Mouse (Mus musculus) heart, postnatal 25 days (tissue): ENCODE measurements around the gene Mapk14. TPM values are rescaled to one million over a fixed set of nuclear protein-coding genes. Genes with fewer than 3 reads are reported as not detected.
"Not testable (repeated sequence)": the region's sequence is repeated elsewhere in the genome, so short reads cannot be mapped to it uniquely, and the experiment has no call there.

Source experiments
- DNase-seq: peaks from one replicate; pipeline ENCODE4 v3.0.0; 2022; ENCODE audit warnings: low spot score
- intact Hi-C: fragments of 180-260 bp; cut with DNase I; formaldehyde crosslinking; loops from one replicate; pipeline ENCODE4 v1.15.1; 2025
- total RNA-seq, 2 experiments: library from RNA; stranded (reverse); gene quantifications; 2 replicates each; pipeline ENCODE4 v1.2.3; 2021

Gene Mapk14
- total RNA-seq, 2 experiments from 2014 or later: 55.0 to 55.8 TPM

- DNase-seq: no peak
- intact Hi-C loops: no loop called here
Observed at GRCm38 (mm10) chr17:28771289-28771688, 80.2 kb downstream of the Mapk14 start.

GRCm38 (mm10) chr17:28774303-28774702 lies 83.2 kb downstream of the Mapk14 start:
- intact Hi-C loops, DNase-seq: not testable (repeated sequence)

GRCm38 (mm10) chr17:28775161-28775560 lies 84.0 kb downstream of the Mapk14 start:
- intact Hi-C loops: no loop called here
- DNase-seq: no peak

GRCm38 (mm10) chr17:28776817-28777216 lies 85.7 kb downstream of the Mapk14 start:
- intact Hi-C loops: no loop called here
- DNase-seq: no peak

- no peak for DNase-seq
- intact Hi-C loops: no loop called here
Observed at GRCm38 (mm10) chr17:28777231-28778005, 86.3 kb downstream of the Mapk14 start.

- DNase-seq: no peak
- intact Hi-C loops: no loop called here
Observed at GRCm38 (mm10) chr17:28779735-28780134, 88.6 kb downstream of the Mapk14 start.

- intact Hi-C loops: no loop called here
- no peak for DNase-seq
Observed at GRCm38 (mm10) chr17:28780836-28781235, 89.7 kb downstream of the Mapk14 start.

GRCm38 (mm10) chr17:28781290-28782045 lies 90.3 kb downstream of the Mapk14 start:
- intact Hi-C loops: no loop called here
- DNase-seq: no peak

GRCm38 (mm10) chr17:28785036-28785435 lies 93.9 kb downstream of the Mapk14 start:
- DNase-seq: no peak
- intact Hi-C loops: no loop called here

GRCm38 (mm10) chr17:28787507-28787906 lies 96.4 kb downstream of the Mapk14 start:
- DNase-seq: no peak
- intact Hi-C loops: no loop called here

GRCm38 (mm10) chr17:28797031-28797430 lies 105.9 kb downstream of the Mapk14 start:
- intact Hi-C loops: loop anchor here (5.0 kb wide), 1 partner anchor 35 kb away; no protein-coding TSS in a partner anchor
- DNase-seq: no peak

Other genes starting within 250 kb of the Mapk14 start
- gene Fkbp5, start 173.8 kb upstream of the Mapk14 start, total RNA-seq: 10 to 100 TPM; 33.0 to 41.0 TPM
- not detected for gene Armc12, start 160.5 kb upstream of the Mapk14 start, total RNA-seq
- not detected for gene Clpsl2, start 141.9 kb upstream of the Mapk14 start, total RNA-seq
- gene Clps, start 130.6 kb upstream of the Mapk14 start, total RNA-seq: not detected
- not detected for gene Lhfpl5, start 115.7 kb upstream of the Mapk14 start, total RNA-seq
- 10 to 100 TPM; 32.6 to 35.5 TPM for gene Srpk1, start 68.6 kb upstream of the Mapk14 start, total RNA-seq
- gene Slc26a8, start 1.1 kb upstream of the Mapk14 start, total RNA-seq: under 1 TPM; 0.16 to 0.78 TPM
- under 1 TPM in 1 of 2 experiments, not detected in 1; 0.88 TPM for gene AC170998.1, start 34.8 kb downstream of the Mapk14 start, total RNA-seq
- gene Mapk13, start 78.0 kb downstream of the Mapk14 start, total RNA-seq: under 1 TPM; 0.17 to 0.18 TPM
- 10 to 100 TPM; 12.4 to 16.2 TPM for gene Brpf3, start 109.8 kb downstream of the Mapk14 start, total RNA-seq
- gene Pnpla1, start 167.1 kb downstream of the Mapk14 start, total RNA-seq: not detected
- under 1 TPM; 0.05 to 0.50 TPM for gene 4930539E08Rik, start 224.0 kb downstream of the Mapk14 start, total RNA-seq